Mouse (Mus musculus): ENCODE data around the gene Ddb2.

GRCm38 (mm10) chr2:91179825-91180224 lies 57.0 kb downstream of the Ddb2 start:
- TF ChIP-seq POLR2A (IDR thresholded peaks at IDR 0.05; ENCODE audit: control insufficient read depth, low read depth, low read length) (no peak), CTCF (IDR thresholded peaks at IDR 0.05; ENCODE audit: control insufficient read depth, insufficient read depth, insufficient replicate concordance, low read depth, low read length) (no peak)
